Mouse (Mus musculus): ENCODE results near the gene Hibadh. TPM values are rescaled to one million over a fixed set of nuclear protein-coding genes. Genes with fewer than 3 reads are reported as not detected.

Gene Hibadh
- polyA plus RNA-seq, 1 experiment from 2014 or later, result 161 TPM

DNA sequence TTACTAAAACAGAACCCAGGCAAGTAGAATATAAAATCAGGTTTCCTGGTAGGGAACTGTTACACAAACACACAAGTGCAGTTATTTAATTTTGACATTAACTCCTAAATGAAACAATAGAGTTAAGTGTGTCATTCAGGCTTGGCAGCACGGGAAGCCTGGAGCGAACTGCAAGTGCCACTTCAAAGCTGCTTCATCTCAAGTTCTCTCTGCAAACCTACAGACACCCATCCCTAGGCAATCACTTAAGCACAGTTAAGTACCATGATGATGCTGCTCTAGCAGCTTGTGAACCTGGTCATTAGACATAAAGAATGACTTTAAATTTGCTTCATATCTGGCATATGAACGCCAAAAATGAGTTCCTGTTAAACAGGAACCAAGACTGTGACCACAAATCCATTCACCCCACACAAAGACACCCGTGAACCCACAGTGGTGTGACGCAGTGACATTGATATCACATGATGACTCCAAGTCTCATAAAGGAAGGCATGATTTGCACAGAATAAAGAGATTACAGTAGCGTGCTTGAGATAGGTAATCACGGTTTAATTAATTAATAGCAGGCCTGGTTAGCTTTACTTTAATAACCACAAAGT lies 33.3 kb downstream of the Hibadh start:
- Histone ChIP-seq H3K4me2 (no peak overlapping the region), H3K9me3 (replicated peaks) (no peaks in the 10 kb centered on the region), H3K4me1 (replicated peaks) (no peaks in the 10 kb centered on the region), H3K27me3 (no peaks in the 10 kb centered on the region), H3K27ac (no peak overlapping the region), H3K9ac (no peak overlapping the region), H3K36me3 (no peaks in the 10 kb centered on the region), H3K4me3 (no peak overlapping the region)
- 82% methylated on average over 7 of the region's 7 CpGs for WGBS
- no peak for ATAC-seq (replicated peaks; ENCODE audit: insufficient number of reproducible peaks, insufficient read depth, low FRiP score, low read depth)

DNA sequence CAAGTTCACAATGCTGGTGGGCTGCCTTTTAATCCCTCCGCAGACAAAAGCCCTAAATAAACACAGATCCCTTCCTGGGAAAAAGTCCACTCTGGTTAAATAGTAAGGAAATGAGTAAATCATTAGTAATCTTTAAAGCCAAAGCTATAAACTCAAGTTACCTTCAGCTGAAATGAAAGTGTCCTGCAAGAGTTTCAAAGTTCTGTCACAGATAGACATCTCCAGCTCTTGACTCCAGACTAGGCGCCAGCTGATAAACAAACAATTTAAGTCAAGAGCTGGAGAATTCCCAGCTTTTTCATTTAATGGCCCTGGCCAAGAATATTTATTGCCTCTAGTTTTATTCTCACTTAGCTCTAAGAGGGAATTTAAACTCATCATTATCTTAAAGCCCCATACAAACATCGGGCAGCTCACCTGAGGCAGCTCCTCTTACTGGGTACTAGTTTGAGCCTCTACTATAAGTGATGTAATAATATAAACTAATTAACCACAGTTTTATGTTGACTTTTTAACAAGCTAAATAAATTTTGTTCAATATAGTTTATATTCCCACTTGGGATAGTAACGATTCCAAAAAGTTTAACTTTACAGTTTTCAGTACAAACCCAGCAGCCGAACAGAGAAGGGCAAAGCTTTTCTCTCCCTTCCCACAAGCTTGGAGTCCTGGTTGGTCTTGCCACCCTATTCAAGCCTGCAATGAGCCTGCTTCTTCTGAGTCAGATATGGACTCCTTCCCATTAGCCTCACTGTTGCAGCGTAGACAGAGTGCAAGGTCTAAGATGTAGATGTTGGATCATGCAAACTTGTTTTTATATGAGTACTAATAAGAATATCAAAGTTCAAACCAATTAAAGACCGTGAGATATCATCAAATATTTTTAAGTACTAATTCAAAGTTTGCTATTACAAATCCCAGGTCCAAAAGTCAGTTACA lies 38.2 kb downstream of the Hibadh start:
- ATAC-seq (replicated peaks; ENCODE audit: insufficient number of reproducible peaks, insufficient read depth, low FRiP score, low read depth), result no peak
- Histone ChIP-seq H3K4me3 (no peak overlapping the region), H3K36me3 (no peaks in the 10 kb centered on the region), H3K4me1 (replicated peaks) (no peaks in the 10 kb centered on the region), H3K9ac (no peak overlapping the region), H3K9me3 (replicated peaks) (no peaks in the 10 kb centered on the region), H3K27me3 (no peaks in the 10 kb centered on the region), H3K27ac (no peak overlapping the region), H3K4me2 (no peak overlapping the region)
- 85% methylated on average over 7 of the region's 7 CpGs for WGBS

DNA sequence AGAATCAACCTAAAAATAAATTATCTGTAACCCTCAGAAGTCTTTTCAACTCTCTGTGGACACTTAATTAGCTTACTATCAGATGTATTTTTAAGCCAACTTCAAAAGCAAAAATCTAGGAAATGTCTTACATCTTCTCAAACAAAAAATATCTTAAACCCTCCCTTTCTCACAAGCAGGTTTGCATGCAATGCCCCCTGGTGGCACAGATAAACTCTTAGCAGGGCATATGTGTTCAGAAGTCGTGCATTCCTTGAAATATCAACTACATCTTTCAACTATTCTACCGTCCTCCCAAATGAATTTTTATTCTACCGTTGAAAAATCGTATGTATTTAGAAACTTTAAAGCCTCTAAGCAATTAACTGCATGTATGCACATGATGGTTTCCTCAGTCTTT lies 39.1 kb downstream of the Hibadh start:
- Histone ChIP-seq H3K4me3 (no peak overlapping the region), H3K27me3 (no peaks in the 10 kb centered on the region), H3K27ac (no peak overlapping the region), H3K9me3 (replicated peaks) (no peaks in the 10 kb centered on the region), H3K36me3 (no peaks in the 10 kb centered on the region), H3K4me2 (no peak overlapping the region), H3K9ac (no peak overlapping the region), H3K4me1 (replicated peaks) (no peaks in the 10 kb centered on the region)
- ATAC-seq (replicated peaks; ENCODE audit: insufficient number of reproducible peaks, insufficient read depth, low FRiP score, low read depth), result no peak
- 51% methylated on average over 4 of the region's 4 CpGs for WGBS

DNA sequence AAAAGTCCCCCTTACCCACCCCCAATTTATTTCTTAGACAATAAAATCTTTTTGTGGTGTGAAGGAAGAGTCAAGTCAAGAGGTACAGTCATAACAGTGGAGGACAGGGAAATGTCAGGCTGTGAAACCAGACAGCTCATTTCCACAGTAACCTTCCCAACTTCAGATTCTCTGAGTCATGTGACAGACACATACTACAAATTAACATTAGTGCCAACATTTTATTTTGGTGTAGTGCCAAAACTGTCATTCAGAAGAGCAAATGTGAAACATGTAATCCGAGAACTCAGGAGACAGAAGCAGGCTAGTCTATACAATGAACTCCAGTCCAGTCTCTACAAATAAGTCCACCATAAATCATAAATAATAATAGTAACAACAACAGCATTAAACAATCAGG lies 45.4 kb downstream of the Hibadh start:
- H3K4me2 ChIP-seq, result no peak overlapping the region
- no peaks in the 10 kb centered on the region for H3K36me3 ChIP-seq
- no peaks in the 10 kb centered on the region for H3K27me3 ChIP-seq
- no peak overlapping the region for H3K4me3 ChIP-seq
- H3K4me1 ChIP-seq (replicated peaks), result no peaks in the 10 kb centered on the region
- H3K9me3 ChIP-seq (replicated peaks), result no peaks in the 10 kb centered on the region
- no peak for ATAC-seq (replicated peaks; ENCODE audit: insufficient number of reproducible peaks, insufficient read depth, low FRiP score, low read depth)
- WGBS, result 43% methylated on average over 1 of the region's 1 CpGs
- H3K9ac ChIP-seq, result no peak overlapping the region
- no peak overlapping the region for H3K27ac ChIP-seq

DNA sequence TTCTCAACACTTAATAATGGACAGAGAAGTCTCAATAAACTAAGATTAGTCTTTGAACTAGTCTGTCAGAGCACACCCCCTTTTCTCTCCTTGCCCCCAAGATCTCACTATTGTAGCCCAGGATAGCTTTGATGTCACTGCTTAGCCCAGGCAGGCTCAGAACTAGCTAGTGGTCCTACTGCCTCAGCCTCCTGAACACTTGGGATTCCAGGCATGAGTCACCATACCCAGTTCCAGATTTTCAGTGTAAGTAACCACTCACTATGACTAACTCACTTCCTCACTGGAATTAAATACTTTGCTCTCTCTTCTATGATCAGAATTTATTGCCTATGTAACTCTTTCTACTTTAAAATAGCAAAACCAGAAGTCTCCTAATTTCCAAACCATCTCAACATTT lies 53.6 kb downstream of the Hibadh start:
- H3K36me3 ChIP-seq, result peaks cover 4% of the 10 kb centered on the region; the same call in 1 of the 2 replicates
- no peak overlapping the region for H3K27ac ChIP-seq
- no peak overlapping the region for H3K4me3 ChIP-seq
- H3K9me3 ChIP-seq (replicated peaks), result no peaks in the 10 kb centered on the region
- no peak overlapping the region for H3K4me2 ChIP-seq
- no peaks in the 10 kb centered on the region; the same call in 1 of the 2 replicates for H3K4me1 ChIP-seq (replicated peaks)
- no peaks in the 10 kb centered on the region for H3K27me3 ChIP-seq
- no peak overlapping the region for H3K9ac ChIP-seq
- ATAC-seq (replicated peaks; ENCODE audit: insufficient number of reproducible peaks, insufficient read depth, low FRiP score, low read depth), result no peak

DNA sequence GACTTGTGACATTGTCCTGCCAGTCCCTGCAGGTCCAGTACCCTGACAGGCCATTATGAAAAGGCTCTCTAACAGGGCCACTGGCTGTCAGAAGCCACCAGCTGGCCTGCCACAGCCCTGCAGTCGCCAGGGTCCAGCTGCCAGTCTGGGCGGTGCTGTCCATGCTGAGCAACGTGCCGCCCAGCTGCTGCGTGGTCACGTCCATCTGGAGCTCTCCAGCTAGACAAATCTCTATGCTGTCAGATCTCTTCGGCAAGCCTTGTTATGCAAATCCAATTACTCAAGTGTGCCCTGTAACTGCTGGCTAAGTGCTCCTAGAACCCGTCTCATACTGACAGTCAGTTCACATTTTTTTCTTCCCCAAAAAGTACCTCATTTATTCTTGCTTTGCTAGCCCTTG lies 55.8 kb downstream of the Hibadh start:
- Histone ChIP-seq H3K27ac (no peak overlapping the region), H3K27me3 (no peaks in the 10 kb centered on the region), H3K9me3 (replicated peaks) (no peaks in the 10 kb centered on the region), H3K4me2 (no peak overlapping the region), H3K4me3 (no peak overlapping the region), H3K36me3 (peaks cover 4% of the 10 kb centered on the region; the same call in 1 of the 2 replicates), H3K9ac (no peak overlapping the region), H3K4me1 (replicated peaks) (no peaks in the 10 kb centered on the region; the same call in 1 of the 2 replicates)
- ATAC-seq (replicated peaks; ENCODE audit: insufficient number of reproducible peaks, insufficient read depth, low FRiP score, low read depth), result 0 out of 2 replicates have a peak, but pooled peaks have one; percentile 27
- 33% methylated on average over 8 of the region's 8 CpGs for WGBS

DNA sequence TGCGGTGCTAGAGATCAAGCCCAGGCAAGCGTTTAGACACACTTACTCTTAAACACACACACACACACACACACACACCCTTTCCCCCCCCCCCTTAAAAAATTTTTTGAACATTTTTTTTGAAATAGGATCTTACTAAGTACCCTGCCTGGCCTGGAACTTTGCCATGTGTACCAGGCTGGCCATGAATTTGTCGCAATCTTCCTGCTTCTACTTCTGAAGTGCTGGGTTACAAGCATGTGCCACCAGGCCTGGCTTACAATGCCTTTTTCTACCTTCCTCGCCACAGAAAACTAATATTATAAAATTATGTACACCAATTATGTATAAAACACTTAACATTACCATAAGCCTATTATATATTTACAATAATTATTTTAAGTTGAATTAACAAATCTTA lies 59.1 kb downstream of the Hibadh start:
- Histone ChIP-seq H3K4me2 (no peak overlapping the region), H3K9me3 (replicated peaks) (no peaks in the 10 kb centered on the region), H3K4me1 (replicated peaks) (no peaks in the 10 kb centered on the region; the same call in 1 of the 2 replicates), H3K27me3 (no peaks in the 10 kb centered on the region), H3K9ac (no peak overlapping the region), H3K27ac (no peak overlapping the region), H3K4me3 (no peak overlapping the region), H3K36me3 (no peaks in the 10 kb centered on the region)
- ATAC-seq (replicated peaks; ENCODE audit: insufficient number of reproducible peaks, insufficient read depth, low FRiP score, low read depth), result no peak
- WGBS, result 86% methylated on average over 4 of the region's 4 CpGs

DNA sequence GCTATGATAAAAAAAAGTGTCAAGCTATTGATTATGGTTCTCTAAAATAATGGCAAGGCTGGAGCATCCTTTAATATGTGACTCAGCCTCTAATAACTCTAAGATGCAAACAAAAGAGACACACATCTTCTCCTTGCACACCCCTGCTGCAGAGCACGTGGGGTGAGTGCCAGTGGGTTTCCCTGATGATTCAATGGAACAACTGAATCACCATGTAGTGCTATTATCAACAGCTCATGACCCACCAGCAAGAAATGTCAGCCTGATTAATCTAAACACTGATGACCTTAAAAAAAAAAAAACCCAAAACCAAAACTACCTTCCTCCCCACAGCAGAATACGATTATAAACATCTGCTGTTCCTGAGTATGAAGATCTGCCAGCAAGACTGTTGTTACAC lies 61.9 kb downstream of the Hibadh start:
- Histone ChIP-seq H3K4me2 (no peak overlapping the region), H3K9me3 (replicated peaks) (no peaks in the 10 kb centered on the region), H3K9ac (no peak overlapping the region), H3K36me3 (no peaks in the 10 kb centered on the region), H3K4me1 (replicated peaks) (no peaks in the 10 kb centered on the region), H3K4me3 (no peak overlapping the region), H3K27ac (no peak overlapping the region), H3K27me3 (no peaks in the 10 kb centered on the region)
- WGBS, result 54% methylated on average over 2 of the region's 2 CpGs
- ATAC-seq (replicated peaks; ENCODE audit: insufficient number of reproducible peaks, insufficient read depth, low FRiP score, low read depth), result no peak

DNA sequence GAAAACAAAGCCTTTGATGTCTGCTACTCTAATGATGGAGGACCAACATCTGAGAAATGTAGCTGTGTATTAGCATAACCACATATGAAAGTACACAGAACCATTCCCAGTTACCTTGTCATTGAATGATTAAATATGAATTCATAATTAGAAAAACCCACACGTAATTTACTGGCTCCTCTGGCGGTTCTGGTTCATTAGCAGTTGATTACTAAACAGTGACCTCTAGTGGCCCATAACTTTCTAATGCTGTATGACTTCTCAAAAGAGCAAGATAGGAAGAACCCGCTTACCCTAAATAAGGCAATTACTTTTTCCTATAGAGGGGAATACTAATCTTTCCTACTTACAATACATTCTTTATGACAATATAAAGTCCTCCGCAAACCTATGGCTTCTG lies 62.9 kb downstream of the Hibadh start:
- WGBS, result 26% methylated on average over 4 of the region's 4 CpGs
- ATAC-seq (replicated peaks; ENCODE audit: insufficient number of reproducible peaks, insufficient read depth, low FRiP score, low read depth), result no peak
- no peaks in the 10 kb centered on the region for H3K36me3 ChIP-seq
- H3K9ac ChIP-seq, result no peak overlapping the region
- H3K4me3 ChIP-seq, result no peak overlapping the region
- H3K9me3 ChIP-seq (replicated peaks), result no peaks in the 10 kb centered on the region
- H3K27ac ChIP-seq, result no peak overlapping the region
- no peak overlapping the region for H3K4me2 ChIP-seq
- H3K27me3 ChIP-seq, result no peaks in the 10 kb centered on the region
- no peaks in the 10 kb centered on the region for H3K4me1 ChIP-seq (replicated peaks)

DNA sequence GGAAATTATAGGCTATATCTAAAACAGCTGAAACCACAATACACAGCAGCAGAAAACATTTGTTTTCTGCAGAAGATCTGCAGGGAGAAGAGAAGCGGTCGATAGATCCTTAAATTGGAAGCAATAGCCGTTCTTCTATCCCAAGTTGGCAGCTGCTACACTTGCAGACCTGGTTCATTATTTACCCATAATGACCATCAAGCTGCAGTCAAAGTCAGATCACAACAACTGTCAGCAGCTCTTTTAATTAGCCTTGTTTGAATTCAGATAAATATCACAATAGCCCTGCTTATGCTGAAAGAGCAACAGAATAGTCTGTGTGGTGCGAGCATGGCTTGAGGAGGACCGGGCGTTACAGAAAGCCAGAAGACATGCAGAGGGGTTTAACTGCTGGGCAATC lies 71.5 kb downstream of the Hibadh start:
- no peaks in the 10 kb centered on the region for H3K27me3 ChIP-seq
- no peak overlapping the region for H3K4me3 ChIP-seq
- no peaks in the 10 kb centered on the region for H3K4me1 ChIP-seq (replicated peaks)
- no peak overlapping the region for H3K27ac ChIP-seq
- 90% methylated on average over 6 of the region's 6 CpGs for WGBS
- ATAC-seq (replicated peaks; ENCODE audit: insufficient number of reproducible peaks, insufficient read depth, low FRiP score, low read depth), result no peak
- H3K9me3 ChIP-seq (replicated peaks), result no peaks in the 10 kb centered on the region
- no peak overlapping the region for H3K4me2 ChIP-seq
- H3K36me3 ChIP-seq, result 0 out of 2 replicates have a peak, but pooled peaks cover 3% of the 10 kb centered on the region
- no peak overlapping the region for H3K9ac ChIP-seq

DNA sequence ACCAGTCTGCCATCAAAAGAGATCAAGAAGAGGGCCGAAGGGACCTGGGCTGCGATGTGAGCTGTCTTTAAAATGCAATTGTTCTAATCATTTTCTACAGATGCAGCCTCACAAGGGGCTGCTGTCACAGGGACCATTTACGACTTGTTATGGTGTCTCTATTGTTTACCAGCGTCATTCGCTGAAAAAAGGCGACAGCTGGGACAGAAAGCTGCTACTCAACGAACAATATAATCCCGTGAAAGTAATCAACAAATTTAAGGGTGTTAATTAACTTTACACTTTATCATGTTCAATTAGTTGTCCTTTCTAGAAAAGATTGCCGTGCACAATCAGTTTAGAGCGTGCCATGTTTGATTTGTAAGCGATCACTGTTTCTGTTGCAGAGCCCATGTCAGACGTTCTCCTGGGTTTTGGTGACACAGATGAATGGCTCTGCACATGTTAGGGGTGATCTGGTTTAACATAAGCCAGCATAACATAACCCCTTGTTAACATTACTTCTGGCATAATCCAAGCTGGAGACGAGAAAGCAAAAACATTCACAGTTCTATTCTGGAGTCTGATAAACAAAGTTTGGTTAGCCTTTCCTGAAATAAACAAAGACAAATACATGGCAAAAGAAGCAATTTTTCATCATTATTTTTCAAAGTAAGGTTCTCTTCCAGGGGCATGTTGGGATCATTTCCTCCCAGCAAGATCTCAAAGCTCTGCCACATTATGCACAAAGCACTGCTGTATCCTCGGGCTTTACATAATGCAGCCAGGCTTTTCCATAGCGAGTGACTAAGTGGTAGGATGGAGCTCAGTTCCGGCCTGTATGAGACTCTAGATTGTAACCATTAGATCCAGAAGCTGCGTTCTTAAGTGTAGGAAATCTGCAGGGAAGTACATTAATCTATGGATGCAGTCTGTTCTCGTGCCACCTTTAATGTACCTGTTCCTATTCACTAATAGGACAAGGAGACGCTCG lies 72.6 kb downstream of the Hibadh start:
- ATAC-seq (replicated peaks; ENCODE audit: insufficient number of reproducible peaks, insufficient read depth, low FRiP score, low read depth), result no peak
- H3K9ac ChIP-seq, result no peak overlapping the region
- H3K36me3 ChIP-seq, result 0 out of 2 replicates have a peak, but pooled peaks cover 3% of the 10 kb centered on the region
- WGBS, result 78% methylated on average over 20 of the region's 20 CpGs
- H3K27me3 ChIP-seq, result no peaks in the 10 kb centered on the region
- no peaks in the 10 kb centered on the region for H3K9me3 ChIP-seq (replicated peaks)
- H3K4me2 ChIP-seq, result no peak overlapping the region
- no peak overlapping the region for H3K4me3 ChIP-seq
- no peaks in the 10 kb centered on the region for H3K4me1 ChIP-seq (replicated peaks)
- no peak overlapping the region for H3K27ac ChIP-seq
